Mouse (Mus musculus) heart, adult 18-20 months (tissue): ENCODE measurements around the gene Tomm34. TPM values are rescaled to one million over a fixed set of nuclear protein-coding genes. Genes with fewer than 3 reads are reported as not detected.

Experiments used
- DNase-seq, 2 experiments: peaks; one replicate each; pipeline ENCODE4 v3.0.0; 2021 to 2022; ENCODE audit warnings: mixed read lengths in 1 of 2
- total RNA-seq, 2 experiments: library from RNA; stranded (reverse); gene quantifications; 2 replicates each; pipeline ENCODE4 v1.2.3; 2021

The Tomm34 gene
- total RNA-seq, 2 experiments from 2014 or later: 21.6 to 21.7 TPM

- DNase-seq: no peak
These were observed 60.0 kb downstream of the Tomm34 start for GRCm38 (mm10) chr2:164010944-164011343.

DNA sequence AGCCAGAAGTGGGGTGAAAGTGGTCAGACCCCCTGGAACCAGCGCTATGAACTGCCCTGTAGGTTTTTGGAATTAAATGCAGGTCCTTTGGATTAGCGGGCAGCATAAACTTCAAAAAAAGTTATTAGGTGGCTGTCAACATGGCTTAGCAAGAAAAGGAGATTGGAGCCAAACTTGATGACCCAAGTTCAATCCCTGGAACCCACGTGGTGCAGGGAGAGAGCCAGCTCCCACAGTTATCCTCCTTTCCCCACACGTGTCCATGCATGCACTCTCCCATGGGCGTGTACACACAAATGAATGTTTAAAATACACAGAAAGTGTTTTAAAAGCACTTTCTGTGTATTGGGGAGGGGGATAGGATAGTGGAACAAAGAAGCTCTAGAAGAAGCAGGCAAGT is 60.5 kb downstream of the Tomm34 start:
- DNase-seq: no peak

GRCm38 (mm10) chr2:164009227-164009626 is 61.7 kb downstream of the Tomm34 start:
- peak; percentile 36 to 46 for DNase-seq

- DNase-seq: no peak
These were observed 62.9 kb downstream of the Tomm34 start for GRCm38 (mm10) chr2:164007987-164008545.

DNA sequence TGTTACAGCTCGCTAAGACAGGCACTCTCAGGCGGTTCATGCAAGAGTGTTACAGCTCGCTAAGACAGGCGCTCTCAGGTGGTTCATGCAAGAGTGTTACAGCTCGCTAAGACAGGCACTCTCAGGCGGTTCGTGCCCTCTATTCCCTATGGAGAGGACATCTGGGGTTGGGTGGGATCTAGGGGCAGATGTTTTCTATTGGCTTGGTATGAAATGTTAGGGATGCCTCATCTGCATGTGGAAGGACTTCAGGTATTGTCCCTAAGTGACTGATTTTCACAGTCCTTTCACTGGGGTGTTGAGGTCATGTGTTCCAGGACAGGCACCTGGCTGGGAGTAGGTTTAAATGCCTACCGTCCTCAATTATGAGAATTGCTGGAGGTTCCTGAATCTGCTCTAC is 63.4 kb downstream of the Tomm34 start:
- DNase-seq: no peak

DNA sequence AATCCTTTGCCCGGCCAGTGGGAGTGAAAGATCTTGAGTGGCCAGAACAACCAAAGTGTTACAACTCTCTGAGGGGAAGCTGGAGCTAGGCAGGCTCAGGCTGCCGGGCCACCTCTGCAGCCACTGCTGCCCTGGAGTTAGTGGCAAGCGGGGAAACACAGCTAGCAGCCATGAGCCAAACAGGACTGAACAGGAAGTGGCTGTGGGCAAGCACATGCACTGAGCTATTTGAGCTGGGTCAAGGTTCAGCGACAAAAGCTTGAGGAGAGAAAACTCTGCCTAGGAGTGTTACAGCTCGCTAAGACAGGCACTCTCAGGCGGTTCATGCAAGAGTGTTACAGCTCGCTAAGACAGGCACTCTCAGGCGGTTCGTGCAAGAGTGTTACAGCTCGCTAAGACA is 64.0 kb downstream of the Tomm34 start:
- peak; percentile 36 to 52 for DNase-seq

DNA sequence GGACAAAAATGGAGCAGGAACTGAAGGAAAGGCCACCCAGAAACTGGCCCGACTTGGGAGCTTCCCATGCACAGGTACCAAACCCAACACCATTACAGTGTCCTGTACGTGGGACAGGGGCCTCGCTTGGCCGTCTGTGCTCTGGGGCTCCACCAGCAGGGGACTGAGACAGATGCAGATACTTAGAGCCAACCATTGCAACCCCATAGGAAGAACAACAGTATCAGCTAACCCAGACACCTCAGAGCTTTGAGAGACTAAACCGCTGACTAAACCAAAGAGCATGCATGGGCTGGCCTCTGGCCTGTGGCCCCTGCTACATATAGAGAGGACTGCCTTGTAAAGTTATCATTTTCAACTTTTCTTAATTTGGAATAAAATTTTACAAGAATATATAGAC is 66.5 kb downstream of the Tomm34 start:
- DNase-seq: no peak

Other genes starting within 250 kb of the Tomm34 start
- not detected for gene Kcnk15, start 217.5 kb downstream of the Tomm34 start, total RNA-seq
- 1 to 10 TPM; 2.0 to 2.2 TPM for gene Rims4, start 152.5 kb downstream of the Tomm34 start, total RNA-seq
- 10 to 100 TPM; 75.9 to 82.7 TPM for gene Ywhab, start 76.2 kb downstream of the Tomm34 start, total RNA-seq
- gene Pabpc1l, start 45.7 kb downstream of the Tomm34 start, total RNA-seq: under 1 TPM; 0.57 to 0.62 TPM
- gene Stk4, start 847 bp downstream of the Tomm34 start, total RNA-seq: 10 to 100 TPM; 12.9 to 20.0 TPM
- under 1 TPM in 1 of 2 experiments, not detected in 1; 0.10 TPM for gene Kcns1, start 99.9 kb upstream of the Tomm34 start, total RNA-seq
- not detected for gene Wfdc5, start 111.6 kb upstream of the Tomm34 start, total RNA-seq
- not detected for gene Wfdc12, start 119.4 kb upstream of the Tomm34 start, total RNA-seq
- gene Wfdc15a, start 129.0 kb upstream of the Tomm34 start, total RNA-seq: not detected
- not detected for gene Wfdc15b, start 150.5 kb upstream of the Tomm34 start, total RNA-seq
- gene Svs2, start 167.3 kb upstream of the Tomm34 start, total RNA-seq: not detected
- not detected for gene Svs3b, start 185.5 kb upstream of the Tomm34 start, total RNA-seq
- not detected for gene Svs4, start 207.3 kb upstream of the Tomm34 start, total RNA-seq
- not detected for gene Svs3a, start 218.1 kb upstream of the Tomm34 start, total RNA-seq
- gene Svs6, start 245.6 kb upstream of the Tomm34 start, total RNA-seq: not detected